Mouse (Mus musculus) adrenal gland (tissue): ENCODE data around the gene Hsh2d.

ENCODE experiments used
- intact Hi-C: fragments of 180-260 bp; cut with DNase I; formaldehyde crosslinking; loops from one replicate; pipeline ENCODE4 v1.15.1; 2025

The Hsh2d gene

GRCm38 (mm10) chr8:72244610-72245009 lies 55.2 kb downstream of the Hsh2d start:
- intact Hi-C loops: loop anchor here (5.0 kb wide), 2 partner anchors 37 to 67 kb away; no protein-coding TSS in a partner anchor
